Mouse (Mus musculus) right cerebral cortex, postnatal 10 days (tissue): ENCODE measurements around the gene Tbx19.

Source experiments
- DNase-seq, 2 experiments: peaks; one replicate each; pipeline ENCODE4 v3.0.0; 2021; ENCODE audit warnings: low spot score in 2 of 2

The Tbx19 gene

GRCm38 (mm10) chr1:165160723-165161405 is at the start of gene Tbx19:
Tbx19 (minus strand) TSS chr1:165160773.
- peak; percentile 44 to 51 for DNase-seq

GRCm38 (mm10) chr1:165205591-165205990 is 45.0 kb upstream of the Tbx19 start:
- DNase-seq = no peak

GRCm38 (mm10) chr1:165203488-165204035 is 43.0 kb upstream of the Tbx19 start:
- no peak for DNase-seq

GRCm38 (mm10) chr1:165201445-165202012 is 41.0 kb upstream of the Tbx19 start:
- no peak for DNase-seq

GRCm38 (mm10) chr1:165200748-165201147 is 40.2 kb upstream of the Tbx19 start:
- DNase-seq = no peak

- no peak for DNase-seq
Measured at GRCm38 (mm10) chr1:165199639-165200038, 39.1 kb upstream of the Tbx19 start.

- no peak for DNase-seq
Measured at GRCm38 (mm10) chr1:165198951-165199350, 38.4 kb upstream of the Tbx19 start.

- DNase-seq = no peak
Measured at GRCm38 (mm10) chr1:165197875-165198274, 37.3 kb upstream of the Tbx19 start.

GRCm38 (mm10) chr1:165195396-165195960 is 34.9 kb upstream of the Tbx19 start:
- no peak for DNase-seq

- no peak for DNase-seq
Measured at GRCm38 (mm10) chr1:165194662-165195013, 34.1 kb upstream of the Tbx19 start.

- DNase-seq = peak; percentile 82 to 83
Measured at GRCm38 (mm10) chr1:165193880-165194661, 33.5 kb upstream of the Tbx19 start, which contains the start of gene Sft2d2. Sft2d2 (minus strand) TSS chr1:165194438.

- no peak for DNase-seq
Measured at GRCm38 (mm10) chr1:165193426-165193825, 32.9 kb upstream of the Tbx19 start.

GRCm38 (mm10) chr1:165192714-165193264 is 32.2 kb upstream of the Tbx19 start:
- no peak for DNase-seq

GRCm38 (mm10) chr1:165192102-165192501 is 31.5 kb upstream of the Tbx19 start:
- no peak for DNase-seq

- no peak for DNase-seq
Measured at GRCm38 (mm10) chr1:165191611-165192010, 31.0 kb upstream of the Tbx19 start.

- DNase-seq = no peak
Measured at GRCm38 (mm10) chr1:165190571-165191273, 30.1 kb upstream of the Tbx19 start.

- DNase-seq = no peak
Measured at GRCm38 (mm10) chr1:165190068-165190467, 29.5 kb upstream of the Tbx19 start.

- DNase-seq = no peak
Measured at GRCm38 (mm10) chr1:165188806-165189580, 28.4 kb upstream of the Tbx19 start.

GRCm38 (mm10) chr1:165187357-165187756 is 26.8 kb upstream of the Tbx19 start:
- peak in 1 of 2 experiments; percentile 34 for DNase-seq

GRCm38 (mm10) chr1:165186491-165186890 is 25.9 kb upstream of the Tbx19 start:
- DNase-seq = no peak
